Mouse (Mus musculus) liver, postnatal 0 days (tissue): ENCODE results near the gene Sec14l3. TPM values are rescaled to one million over a fixed set of nuclear protein-coding genes. Genes with fewer than 3 reads are reported as not detected.

ENCODE experiments used
- ATAC-seq: fragments of 200-750 bp; cut with Nextera tagmentation; 2 replicates; pipeline ENCODE4 v1.8.0; 2017; ENCODE audit warnings: mild to moderate bottlenecking, moderate library complexity
- DNase-seq: peaks from one replicate; pipeline ENCODE4 v3.0.0-alpha.2; 2016
- H3K27ac ChIP-seq: fragments of 300-500 bp; sonication (generic); 2 replicates; pipeline ENCODE4 v1.5.1; 2014; ENCODE audit warnings: antibody characterized with exemption, moderate library complexity, mild to moderate bottlenecking, low read depth
- H3K27me3 ChIP-seq: fragments of 300-500 bp; sonication (generic); 2 replicates; pipeline ENCODE4 v1.6.1; 2014; ENCODE audit warnings: low read length, control low read depth, mixed read lengths; ENCODE audit not compliant: insufficient read depth
- H3K36me3 ChIP-seq: fragments of 300-500 bp; sonication (generic); replicated peaks from 2 replicates; pipeline ENCODE4 v1.6.1; 2014; ENCODE audit warnings: mild to moderate bottlenecking, control low read depth, low read length, moderate library complexity, mixed read lengths; ENCODE audit not compliant: insufficient read depth
- H3K4me1 ChIP-seq: fragments of 300-500 bp; sonication (generic); 2 replicates; pipeline ENCODE4 v1.6.1; 2014; ENCODE audit warnings: antibody characterized with exemption, mild to moderate bottlenecking, control low read depth; ENCODE audit not compliant: insufficient read depth
- H3K4me2 ChIP-seq: fragments of 300-500 bp; sonication (generic); 2 replicates; pipeline ENCODE4 v1.6.1; 2014; ENCODE audit warnings: low read depth, mild to moderate bottlenecking, low read length, moderate library complexity, mixed read lengths
- H3K4me3 ChIP-seq: fragments of 300-500 bp; sonication (generic); 2 replicates; pipeline ENCODE4 v1.5.1; 2014; ENCODE audit warnings: low read depth, low read length
- H3K9ac ChIP-seq: fragments of 300-500 bp; sonication (generic); replicated peaks from 2 replicates; pipeline ENCODE4 v1.6.1; 2014; ENCODE audit warnings: mild to moderate bottlenecking, moderate library complexity
- H3K9me3 ChIP-seq: fragments of 300-500 bp; sonication (generic); 2 replicates; pipeline ENCODE4 v1.6.1; 2016; ENCODE audit warnings: mild to moderate bottlenecking, control low read depth, low read length, mixed read lengths
- CTCF ChIP-seq: sonication (generic); IDR thresholded peaks from 2 replicates; pipeline ENCODE4 v1.5.1; 2016; ENCODE audit warnings: antibody characterized with exemption, low read depth
- EP300 ChIP-seq: IDR thresholded peaks from 2 replicates; pipeline ENCODE4 v1.6.1; 2016; ENCODE audit warnings: antibody characterized with exemption, low read depth, mild to moderate bottlenecking
- WGBS: fragments of 180-500 bp; shearing (Covaris S2); extraction: QIAGEN DNeasy Blood & Tissue Kit; methylation state at CpG from one replicate; pipeline ENCODE4 v1.1.7; 2014; ENCODE audit not compliant: insufficient replicate concordance; 5-methylcytosine and 5-hydroxymethylcytosine counted together
- polyA plus RNA-seq: library from polyadenylated mRNA; unstranded; fragments of >200 nt; fragmentation: Nextera tagmentation; extraction: Ambion mirVana; gene quantifications from 2 replicates; pipeline ENCODE4 v1.2.1, GENCODE M21; 2015

The Sec14l3 gene
- polyA plus RNA-seq, 1 experiment from 2014 or later = not detected

DNA sequence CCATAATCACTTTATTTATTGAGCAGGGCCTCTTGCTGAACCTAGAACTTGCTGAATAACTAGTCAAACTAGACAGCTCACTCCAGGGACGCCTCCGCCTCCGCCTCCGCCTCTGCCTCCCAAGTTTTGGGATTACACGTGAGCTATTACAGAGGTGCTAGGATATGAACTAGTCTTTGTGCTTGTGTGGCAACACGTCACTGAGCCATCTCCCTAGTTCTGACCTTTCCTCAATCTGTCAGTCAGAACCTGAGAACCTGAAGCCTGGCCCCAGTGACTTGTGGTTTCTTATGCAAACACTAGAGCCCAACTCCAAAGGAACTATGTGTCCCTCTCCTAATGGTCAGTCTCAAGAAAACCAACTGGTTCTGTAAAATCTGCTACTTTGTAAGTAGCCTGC, 28.7 kb upstream of the Sec14l3 start:
- ATAC-seq (no peak), DNase-seq (peak; percentile 55)
- Histone ChIP-seq H3K27me3 (no peaks in the 10 kb centered on the region), H3K9me3 (no peaks in the 10 kb centered on the region), H3K4me2 (no peak overlapping the region), H3K4me3 (no peak overlapping the region), H3K36me3 (peaks cover 11% of the 10 kb centered on the region; the same call in 1 of the 2 replicates), H3K9ac (no peak overlapping the region), H3K4me1 (peaks cover 11% of the 10 kb centered on the region), H3K27ac (peak overlapping the region; percentile 63)
- WGBS = 65% methylated on average over 6 of the region's 6 CpGs
- TF ChIP-seq EP300 (no peak), CTCF (no peak)

DNA sequence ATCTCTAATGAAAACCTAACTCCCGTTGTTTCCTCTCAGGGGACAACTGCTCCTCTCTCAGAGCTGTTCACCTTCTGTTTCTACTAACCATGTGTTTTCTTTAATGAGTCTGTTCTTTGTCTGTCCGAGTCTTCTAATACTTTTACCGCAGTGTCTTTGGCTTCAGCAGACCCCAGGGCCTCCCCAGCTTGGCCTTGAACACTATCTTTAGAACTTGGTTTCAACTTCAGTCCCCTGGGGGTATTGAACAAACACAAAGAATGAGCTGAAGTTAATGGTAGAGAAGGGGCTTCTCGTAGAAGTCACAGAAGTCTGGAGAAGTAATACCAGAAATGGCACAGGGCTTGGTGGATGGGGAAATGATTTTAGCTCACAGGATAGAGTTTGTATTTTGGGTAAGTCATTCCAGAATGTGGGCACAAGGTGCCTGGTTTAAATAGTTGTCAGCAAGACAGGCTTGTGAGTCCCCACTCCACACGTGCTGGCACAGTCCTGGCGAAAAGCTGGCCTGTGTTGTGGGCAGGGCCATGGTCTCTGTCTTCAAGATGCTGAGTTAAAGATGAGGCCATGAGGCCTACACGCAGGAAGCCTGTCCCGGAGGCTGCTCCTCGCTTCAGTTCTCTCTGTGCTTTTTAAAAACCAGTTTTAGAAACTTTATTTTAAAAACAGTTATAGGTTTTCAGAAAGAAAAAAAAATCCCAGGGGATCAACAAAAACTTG, 28.1 kb upstream of the Sec14l3 start:
- H3K36me3 ChIP-seq = peaks cover 11% of the 10 kb centered on the region; the same call in 1 of the 2 replicates
- H3K4me3 ChIP-seq = no peak overlapping the region
- no peaks in the 10 kb centered on the region for H3K9me3 ChIP-seq
- no peak for ATAC-seq
- peak overlapping the region; percentile 63 for H3K27ac ChIP-seq
- H3K4me2 ChIP-seq = no peak overlapping the region
- TF ChIP-seq CTCF (no peak), EP300 (no peak)
- H3K27me3 ChIP-seq = no peaks in the 10 kb centered on the region
- no peak overlapping the region for H3K9ac ChIP-seq
- peaks cover 11% of the 10 kb centered on the region for H3K4me1 ChIP-seq
- peak; percentile 7 for DNase-seq
- 63% methylated on average over 9 of the region's 9 CpGs for WGBS

DNA sequence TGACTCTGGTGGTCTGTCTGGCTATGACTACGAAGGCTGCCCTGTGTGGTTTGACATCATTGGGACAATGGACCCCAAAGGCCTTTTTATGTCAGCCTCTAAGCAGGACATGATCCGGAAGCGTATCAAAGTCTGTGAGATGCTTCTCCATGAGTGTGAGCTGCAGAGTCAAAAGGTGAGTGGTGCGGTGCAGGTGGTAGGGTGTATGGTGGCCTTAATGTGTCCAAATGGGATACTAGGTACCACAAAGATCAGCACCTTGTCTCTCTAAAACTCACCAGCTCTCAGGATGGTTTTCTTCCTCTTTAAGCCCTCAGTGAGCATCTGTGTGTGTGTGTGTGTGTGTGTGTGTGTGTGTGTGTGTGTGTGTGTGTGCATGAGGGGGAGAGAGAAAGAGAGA, 24.7 kb upstream of the Sec14l3 start:
- no peaks in the 10 kb centered on the region for H3K27me3 ChIP-seq
- H3K4me2 ChIP-seq = no peak overlapping the region
- ATAC-seq (no peak), DNase-seq (no peak)
- peaks cover 4% of the 10 kb centered on the region for H3K4me1 ChIP-seq
- H3K4me3 ChIP-seq = no peak overlapping the region
- no peaks in the 10 kb centered on the region for H3K9me3 ChIP-seq
- H3K9ac ChIP-seq = no peak overlapping the region
- TF ChIP-seq CTCF (no peak), EP300 (no peak)
- peaks cover 16% of the 10 kb centered on the region; the same call in 1 of the 2 replicates for H3K36me3 ChIP-seq
- WGBS = 80% methylated on average over 4 of the region's 4 CpGs
- no peak overlapping the region for H3K27ac ChIP-seq

DNA sequence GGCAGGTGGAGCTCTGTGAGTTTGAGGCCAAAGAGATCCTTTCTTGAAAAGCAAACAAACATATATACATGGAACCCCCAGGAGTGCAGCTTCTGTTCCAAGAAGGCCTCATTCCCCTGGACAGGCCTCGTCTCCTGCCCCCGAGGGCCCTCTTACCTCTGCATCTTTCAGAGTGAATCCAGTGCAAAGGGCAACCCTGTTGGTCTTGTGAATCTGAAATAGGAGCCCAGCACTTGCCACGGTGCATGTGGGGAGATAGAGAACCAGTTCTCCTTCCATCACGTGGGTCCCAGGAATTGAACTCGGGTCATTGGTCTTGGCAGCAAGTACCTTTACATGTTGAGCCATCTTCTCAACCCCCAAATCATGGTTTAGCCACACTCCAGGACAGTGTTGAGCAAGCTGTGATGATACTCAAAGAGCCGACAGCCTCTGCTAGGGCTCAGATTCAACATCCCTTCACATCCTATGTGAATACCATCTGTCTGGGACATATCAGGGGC, 23.5 kb upstream of the Sec14l3 start:
- TF ChIP-seq EP300 (no peak), CTCF (no peak)
- H3K4me1 ChIP-seq = peaks cover 3% of the 10 kb centered on the region; the same call in 1 of the 2 replicates
- no peaks in the 10 kb centered on the region for H3K9me3 ChIP-seq
- no peak overlapping the region for H3K27ac ChIP-seq
- H3K4me2 ChIP-seq = no peak overlapping the region
- no peaks in the 10 kb centered on the region for H3K27me3 ChIP-seq
- no peak overlapping the region for H3K9ac ChIP-seq
- H3K4me3 ChIP-seq = no peak overlapping the region
- DNase-seq (no peak), ATAC-seq (no peak)
- H3K36me3 ChIP-seq = peaks cover 16% of the 10 kb centered on the region; the same call in 1 of the 2 replicates
- 73% methylated on average over 6 of the region's 6 CpGs for WGBS

DNA sequence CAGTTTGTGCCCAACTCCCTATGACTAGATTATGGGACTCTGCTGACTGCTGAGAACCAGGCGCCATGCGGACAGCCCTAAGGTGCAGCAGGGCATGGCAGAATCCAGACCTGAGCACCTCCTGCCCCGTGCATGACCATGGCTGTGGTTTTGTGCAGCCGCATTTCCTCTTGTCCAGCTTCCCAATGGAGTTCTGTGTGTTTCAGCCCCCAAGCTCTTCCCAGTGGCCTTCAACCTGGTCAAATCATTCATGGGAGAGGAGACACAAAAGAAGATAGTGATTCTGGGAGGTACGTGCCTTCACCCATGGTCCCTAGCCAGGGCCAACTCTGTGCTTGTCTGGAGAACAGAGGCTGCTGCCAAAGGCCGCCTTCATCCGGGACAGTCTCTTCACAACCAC, 21.6 kb upstream of the Sec14l3 start:
- no peak overlapping the region for H3K4me3 ChIP-seq
- H3K27ac ChIP-seq = no peak overlapping the region
- H3K9ac ChIP-seq = no peak overlapping the region
- no peaks in the 10 kb centered on the region for H3K27me3 ChIP-seq
- TF ChIP-seq EP300 (no peak), CTCF (no peak)
- 72% methylated on average over 7 of the region's 7 CpGs for WGBS
- ATAC-seq (no peak), DNase-seq (no peak)
- no peaks in the 10 kb centered on the region for H3K9me3 ChIP-seq
- no peak overlapping the region for H3K4me2 ChIP-seq
- no peaks in the 10 kb centered on the region for H3K4me1 ChIP-seq
- 0 out of 2 replicates have a peak, but pooled peaks cover 11% of the 10 kb centered on the region for H3K36me3 ChIP-seq

DNA sequence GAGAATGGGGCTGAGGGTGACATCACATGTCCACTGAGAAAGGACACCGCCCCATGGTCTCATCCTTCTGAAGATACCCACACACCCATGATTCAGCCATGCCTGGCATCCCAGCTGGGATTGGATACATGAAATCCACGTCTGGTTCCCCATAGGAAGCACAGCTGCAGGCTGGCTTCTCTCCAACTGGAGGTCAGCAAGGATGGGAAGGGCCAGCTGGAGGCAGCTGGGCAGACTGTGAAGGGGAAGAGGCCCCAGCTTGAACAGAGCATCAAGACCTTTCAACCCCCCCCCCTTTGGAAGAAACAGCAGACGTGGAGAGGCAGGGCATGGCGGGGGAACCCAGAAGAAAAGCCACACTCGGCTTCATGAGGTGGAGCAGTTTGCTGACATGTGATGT, 18.1 kb upstream of the Sec14l3 start:
- Histone ChIP-seq H3K27ac (no peak overlapping the region), H3K4me3 (no peak overlapping the region), H3K27me3 (no peaks in the 10 kb centered on the region), H3K36me3 (0 out of 2 replicates have a peak, but pooled peaks cover 5% of the 10 kb centered on the region), H3K4me2 (no peak overlapping the region), H3K9ac (no peak overlapping the region), H3K4me1 (no peaks in the 10 kb centered on the region), H3K9me3 (no peaks in the 10 kb centered on the region)
- DNase-seq (no peak), ATAC-seq (no peak)
- WGBS = 61% methylated on average over 5 of the region's 5 CpGs
- TF ChIP-seq CTCF (no peak), EP300 (no peak)
